Mouse (Mus musculus) limb, embryonic 12.5 days (tissue): ENCODE results near the gene Phb2. TPM values are rescaled to one million over a fixed set of nuclear protein-coding genes. Genes with fewer than 3 reads are reported as not detected.

Experiments used
- ATAC-seq: fragments of 200-750 bp; cut with Nextera tagmentation; 2 replicates; pipeline ENCODE4 v1.8.0; 2017; ENCODE audit warnings: low read depth, moderate TSS enrichment; ENCODE audit not compliant: insufficient number of reproducible peaks, insufficient read depth, low FRiP score, low TSS enrichment
- H3K27ac ChIP-seq: fragments of 300-500 bp; sonication (generic); 2 replicates; pipeline ENCODE4 v1.5.1; 2016; ENCODE audit warnings: mild to moderate bottlenecking, moderate library complexity
- H3K27me3 ChIP-seq: fragments of 300-500 bp; sonication (generic); 2 replicates; pipeline ENCODE4 v1.6.1; 2016; ENCODE audit warnings: mild to moderate bottlenecking, moderate library complexity
- H3K36me3 ChIP-seq: fragments of 300-500 bp; sonication (generic); 2 replicates; pipeline ENCODE4 v1.6.1; 2016; ENCODE audit warnings: mild to moderate bottlenecking, moderate library complexity
- H3K4me1 ChIP-seq: fragments of 300-500 bp; sonication (generic); replicated peaks from 2 replicates; pipeline ENCODE4 v1.6.1; 2016
- H3K4me2 ChIP-seq: fragments of 300-500 bp; sonication (generic); 2 replicates; pipeline ENCODE4 v1.6.1; 2016; ENCODE audit warnings: mild to moderate bottlenecking, moderate library complexity
- H3K4me3 ChIP-seq: fragments of 300-500 bp; sonication (generic); replicated peaks from 2 replicates; pipeline ENCODE4 v1.5.1; 2016; ENCODE audit warnings: mild to moderate bottlenecking
- H3K9ac ChIP-seq: fragments of 300-500 bp; sonication (generic); replicated peaks from 2 replicates; pipeline ENCODE4 v1.6.1; 2016; ENCODE audit warnings: mild to moderate bottlenecking, moderate library complexity
- H3K9me3 ChIP-seq: fragments of 300-500 bp; sonication (generic); 2 replicates; pipeline ENCODE4 v1.6.1; 2016; ENCODE audit warnings: mild to moderate bottlenecking, moderate library complexity
- WGBS: fragments of 180-500 bp; shearing (Covaris S2); methylation state at CpG from one replicate; pipeline ENCODE4 v1.1.7; 2016; 5-methylcytosine and 5-hydroxymethylcytosine counted together
- polyA plus RNA-seq: library from polyadenylated mRNA; unstranded; fragments of >200 nt; fragmentation: Nextera tagmentation; extraction: Ambion mirVana; gene quantifications from 2 replicates; pipeline ENCODE4 v1.2.1, GENCODE M21; 2016

Phb2 gene
- polyA plus RNA-seq, 1 experiment from 2014 or later = 367 TPM

GRCm38 (mm10) chr6:124724472-124724871 is 12.3 kb downstream of the Phb2 start:
- Histone ChIP-seq H3K36me3 (no peaks in the 10 kb centered on the region), H3K4me2 (no peak overlapping the region)
- ATAC-seq = no peak

GRCm38 (mm10) chr6:124728621-124729020 is 16.5 kb downstream of the Phb2 start:
- Histone ChIP-seq H3K4me1 (peaks cover 9% of the 10 kb centered on the region; the same call in 1 of the 2 replicates), H3K27ac (no peak overlapping the region), H3K9me3 (no peaks in the 10 kb centered on the region), H3K27me3 (no peaks in the 10 kb centered on the region), H3K4me2 (no peak overlapping the region), H3K36me3 (no peaks in the 10 kb centered on the region), H3K9ac (no peak overlapping the region), H3K4me3 (no peak overlapping the region)
- 90% methylated on average over 10 of the region's 10 CpGs for WGBS
- ATAC-seq = no peak

More at GRCm38 (mm10) chr6:124724472-124724871, 12.3 kb downstream of the Phb2 start:
- H3K9me3 ChIP-seq = no peaks in the 10 kb centered on the region
- H3K4me3 ChIP-seq = no peak overlapping the region
- H3K27me3 ChIP-seq = no peaks in the 10 kb centered on the region
- H3K4me1 ChIP-seq = no peaks in the 10 kb centered on the region
- WGBS = 86% methylated on average over 10 of the region's 10 CpGs
- no peak overlapping the region for H3K9ac ChIP-seq
- no peak overlapping the region for H3K27ac ChIP-seq

GRCm38 (mm10) chr6:124729850-124730705 is 17.9 kb downstream of the Phb2 start:
- peaks cover 9% of the 10 kb centered on the region; the same call in 1 of the 2 replicates for H3K4me1 ChIP-seq
- WGBS = 77% methylated on average over 8 of the region's 8 CpGs
- H3K9ac ChIP-seq = no peak overlapping the region
- no peaks in the 10 kb centered on the region for H3K27me3 ChIP-seq
- H3K9me3 ChIP-seq = no peaks in the 10 kb centered on the region
- H3K4me2 ChIP-seq = no peak overlapping the region
- ATAC-seq = no peak
- H3K4me3 ChIP-seq = no peak overlapping the region
- no peaks in the 10 kb centered on the region for H3K36me3 ChIP-seq
- no peak overlapping the region for H3K27ac ChIP-seq

GRCm38 (mm10) chr6:124731038-124731437 is 18.9 kb downstream of the Phb2 start:
- Histone ChIP-seq H3K27ac (no peak overlapping the region), H3K9ac (no peak overlapping the region), H3K9me3 (no peaks in the 10 kb centered on the region), H3K27me3 (no peaks in the 10 kb centered on the region), H3K36me3 (no peaks in the 10 kb centered on the region), H3K4me2 (no peak overlapping the region), H3K4me3 (no peak overlapping the region), H3K4me1 (peaks cover 9% of the 10 kb centered on the region; the same call in 1 of the 2 replicates)
- no peak for ATAC-seq
- WGBS = 79% methylated on average over 7 of the region's 7 CpGs

GRCm38 (mm10) chr6:124732476-124733370 is 20.6 kb downstream of the Phb2 start:
- H3K27ac ChIP-seq = 0 out of 2 replicates have a peak overlapping the region, but pooled peaks have one; percentile 2
- 53% methylated on average over 19 of the region's 19 CpGs for WGBS
- no peaks in the 10 kb centered on the region for H3K27me3 ChIP-seq
- no peak overlapping the region for H3K9ac ChIP-seq
- no peaks in the 10 kb centered on the region for H3K9me3 ChIP-seq
- H3K4me3 ChIP-seq = no peak overlapping the region
- no peak overlapping the region for H3K4me2 ChIP-seq
- peaks cover 9% of the 10 kb centered on the region; the same call in 1 of the 2 replicates for H3K4me1 ChIP-seq
- no peak for ATAC-seq
- no peaks in the 10 kb centered on the region for H3K36me3 ChIP-seq

- H3K27me3 ChIP-seq = no peaks in the 10 kb centered on the region
- peaks cover 22% of the 10 kb centered on the region for H3K4me1 ChIP-seq
- H3K27ac ChIP-seq = no peak overlapping the region
- H3K4me3 ChIP-seq = no peak overlapping the region
- no peak for ATAC-seq
- H3K4me2 ChIP-seq = no peak overlapping the region
- H3K36me3 ChIP-seq = peaks cover 8% of the 10 kb centered on the region; the same call in 1 of the 2 replicates
- no peaks in the 10 kb centered on the region for H3K9me3 ChIP-seq
- H3K9ac ChIP-seq = no peak overlapping the region
- 89% methylated on average over 3 of the region's 3 CpGs for WGBS
Measured at GRCm38 (mm10) chr6:124734417-124734816, 22.3 kb downstream of the Phb2 start.

GRCm38 (mm10) chr6:124737040-124737439 is 24.9 kb downstream of the Phb2 start:
- peaks cover 33% of the 10 kb centered on the region for H3K4me1 ChIP-seq

GRCm38 (mm10) chr6:124738511-124739023 is 26.4 kb downstream of the Phb2 start, which contains the start of gene Ptpn6:
Ptpn6 (minus strand) TSS chr6:124738714.
- Histone ChIP-seq H3K9me3 (no peaks in the 10 kb centered on the region), H3K36me3 (peaks cover 21% of the 10 kb centered on the region), H3K4me1 (peaks cover 25% of the 10 kb centered on the region), H3K27ac (peak within 1 kb of the TSS; percentile 100), H3K9ac (no peak within 1 kb of the TSS; the same call in 1 of the 2 replicates), H3K4me3 (peak within 1 kb of the TSS; percentile 57; the same call in 1 of the 2 replicates), H3K4me2 (peak within 1 kb of the TSS; percentile 73; the same call in 1 of the 2 replicates), H3K27me3 (no peaks in the 10 kb centered on the region)
- ATAC-seq = no peak
- WGBS = 27% methylated on average over 15 of the region's 15 CpGs

More at GRCm38 (mm10) chr6:124737040-124737439, 24.9 kb downstream of the Phb2 start:
- Histone ChIP-seq H3K4me2 (no peak overlapping the region), H3K9ac (no peak overlapping the region), H3K36me3 (peaks cover 8% of the 10 kb centered on the region; the same call in 1 of the 2 replicates), H3K4me3 (no peak overlapping the region), H3K27ac (no peak overlapping the region), H3K9me3 (no peaks in the 10 kb centered on the region), H3K27me3 (no peaks in the 10 kb centered on the region)
- 91% methylated on average over 11 of the region's 11 CpGs for WGBS
- no peak for ATAC-seq

GRCm38 (mm10) chr6:124739231-124739796 is 27.2 kb downstream of the Phb2 start:
- H3K27ac ChIP-seq = peak overlapping the region; percentile 100
- H3K4me1 ChIP-seq = peaks cover 25% of the 10 kb centered on the region
- ATAC-seq = no peak
- 83% methylated on average over 10 of the region's 10 CpGs for WGBS
- no peaks in the 10 kb centered on the region for H3K9me3 ChIP-seq
- H3K27me3 ChIP-seq = no peaks in the 10 kb centered on the region
- H3K4me3 ChIP-seq = 0 out of 2 replicates have a peak overlapping the region, but pooled peaks have one; percentile 57
- no peak overlapping the region for H3K9ac ChIP-seq
- peaks cover 28% of the 10 kb centered on the region for H3K36me3 ChIP-seq
- peak overlapping the region; percentile 73; the same call in 1 of the 2 replicates for H3K4me2 ChIP-seq

- Histone ChIP-seq H3K9me3 (no peaks in the 10 kb centered on the region), H3K4me3 (peak overlapping the region; percentile 57), H3K4me2 (peak overlapping the region; percentile 73), H3K9ac (peak overlapping the region; percentile 90), H3K36me3 (peaks cover 38% of the 10 kb centered on the region), H3K4me1 (peaks cover 32% of the 10 kb centered on the region), H3K27me3 (no peaks in the 10 kb centered on the region), H3K27ac (peak overlapping the region; percentile 100)
- peak; percentile 43; the same call in 1 of the 2 replicates for ATAC-seq
- under 1% methylated on average over 29 of the region's 29 CpGs for WGBS
Measured at GRCm38 (mm10) chr6:124740211-124740887, 28.2 kb downstream of the Phb2 start.
